Mouse (Mus musculus) liver, embryonic 14.5 days (tissue): ENCODE results near the gene Gm9903. TPM values are rescaled to one million over a fixed set of nuclear protein-coding genes. Genes with fewer than 3 reads are reported as not detected.

Experiments used
- ATAC-seq: fragments of 200-750 bp; cut with Nextera tagmentation; 2 replicates; pipeline ENCODE4 v1.8.0; 2017; ENCODE audit warnings: moderate number of reproducible peaks, mild to moderate bottlenecking, moderate library complexity; ENCODE audit not compliant: insufficient read depth
- DNase-seq, 3 experiments: peaks; one replicate each; pipeline ENCODE4 v3.0.0-alpha.2; 2012 to 2013; ENCODE audit warnings: low read depth in 3 of 3, low spot score in 3 of 3
- H3K27ac ChIP-seq: fragments of 300-500 bp; sonication (generic); 2 replicates; pipeline ENCODE4 v1.5.1; 2014; ENCODE audit warnings: moderate library complexity, mild to moderate bottlenecking, control low read depth, inconsistent platforms
- H3K27me3 ChIP-seq: fragments of 300-500 bp; sonication (generic); 2 replicates; pipeline ENCODE4 v1.6.1; 2014; ENCODE audit warnings: mild to moderate bottlenecking, low read length, moderate library complexity; ENCODE audit not compliant: control insufficient read depth, insufficient read depth
- H3K36me3 ChIP-seq: fragments of 300-500 bp; sonication (generic); replicated peaks from 2 replicates; pipeline ENCODE4 v1.6.1; 2014; ENCODE audit warnings: low read depth; ENCODE audit not compliant: control insufficient read depth, insufficient read depth
- H3K4me1 ChIP-seq, 2 experiments: fragments of 200-500 bp in 1 of 2; fragments of 300-500 bp in 1 of 2; sonication (generic) in 1 of 2; replicated peaks; 2 replicates each; pipeline ENCODE4 v1.6.1; 2012 to 2014; ENCODE audit warnings: antibody characterized with exemption in 1 of 2, inconsistent platforms in 1 of 2, low read length in 1 of 2; ENCODE audit not compliant: control insufficient read depth in 2 of 2, insufficient read depth in 2 of 2
- H3K4me2 ChIP-seq: fragments of 300-500 bp; sonication (generic); 2 replicates; pipeline ENCODE4 v1.6.1; 2014; ENCODE audit warnings: low read depth, mild to moderate bottlenecking, control low read depth, moderate library complexity
- H3K4me3 ChIP-seq, 2 experiments: fragments of 200-500 bp in 1 of 2; fragments of 300-500 bp in 1 of 2; sonication (generic) in 1 of 2; 2 replicates each; pipeline ENCODE4 v1.5.1; 2012 to 2014; ENCODE audit warnings: low read depth in 2 of 2, low read length in 2 of 2, mild to moderate bottlenecking in 2 of 2, control low read depth in 1 of 2, inconsistent platforms in 1 of 2, moderate library complexity in 1 of 2; ENCODE audit not compliant: insufficient read depth in 1 of 2
- H3K9ac ChIP-seq: fragments of 300-500 bp; sonication (generic); replicated peaks from 2 replicates; pipeline ENCODE4 v1.6.1; 2014; ENCODE audit warnings: mild to moderate bottlenecking, control low read depth, moderate library complexity
- H3K9me3 ChIP-seq: fragments of 300-500 bp; sonication (generic); 2 replicates; pipeline ENCODE4 v1.6.1; 2016; ENCODE audit warnings: low read length, mixed read lengths; ENCODE audit not compliant: control insufficient read depth
- CTCF ChIP-seq: IDR thresholded peaks from 2 replicates; pipeline ENCODE4 v1.5.1; 2016; ENCODE audit warnings: antibody characterized with exemption, low read depth, control low read depth
- EP300 ChIP-seq: IDR thresholded peaks from 2 replicates; pipeline ENCODE4 v1.6.1; 2016; ENCODE audit warnings: antibody characterized with exemption, low read depth
- WGBS: fragments of 180-500 bp; shearing (Covaris S2); extraction: QIAGEN DNeasy Blood & Tissue Kit; methylation state at CpG from one replicate; pipeline ENCODE4 v1.1.7; 2014; ENCODE audit not compliant: insufficient replicate concordance; 5-methylcytosine and 5-hydroxymethylcytosine counted together
- polyA plus RNA-seq, 2 experiments: library from polyadenylated mRNA; depleted of rRNA in 1 of 2; stranded (reverse) in 1 of 2; unstranded in 1 of 2; fragments of >200 nt; fragmentation: Nextera tagmentation in 1 of 2; extraction: Ambion mirVana in 1 of 2; gene quantifications; 2 replicates each; pipeline versions ENCODE4 v1.2.1 to v1.2.3; 2012 to 2014

Gene Gm9903
- polyA plus RNA-seq, 2 experiments: 0.18 TPM; not detected in 1

DNA sequence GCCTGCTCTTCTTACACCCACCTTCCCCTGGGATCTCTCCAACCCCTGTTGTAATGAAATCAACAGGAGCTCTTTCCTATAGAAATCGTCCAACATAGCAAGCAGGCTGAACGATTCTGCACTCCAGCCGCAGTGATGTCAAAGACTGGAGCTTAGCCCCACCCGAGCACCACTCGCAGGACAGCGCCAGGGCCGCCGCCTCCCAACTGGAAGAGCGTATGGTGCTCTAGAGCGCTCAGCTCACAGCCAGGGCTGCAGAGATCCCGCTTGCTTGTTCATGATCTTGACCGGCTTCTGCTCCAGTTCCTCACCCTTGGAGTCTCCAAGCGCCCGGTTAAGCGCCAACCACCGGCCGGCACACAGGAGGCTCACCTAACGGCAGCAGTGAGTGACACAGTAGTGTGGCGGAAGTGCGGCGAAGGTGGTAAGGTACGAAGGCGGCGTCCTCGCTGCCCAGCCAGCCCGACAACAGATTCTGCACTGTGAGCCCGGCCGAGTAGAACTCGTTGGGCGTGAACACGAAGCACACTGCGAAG, 27.6 kb downstream of the Gm9903 start:
- Histone ChIP-seq H3K9ac (peak overlapping the region; percentile 66), H3K27ac (peak overlapping the region; percentile 67), H3K36me3 (peaks cover 43% of the 10 kb centered on the region), H3K4me2 (peak overlapping the region; percentile 81), H3K4me3 (peak overlapping the region; percentile 73 to 89), H3K9me3 (no peaks in the 10 kb centered on the region), H3K4me1 (peaks cover 16 to 26% of the 10 kb centered on the region in 2 experiments), H3K27me3 (no peaks in the 10 kb centered on the region)
- ATAC-seq: peak; percentile 52
- under 1% methylated on average over 32 of the region's 32 CpGs for WGBS
- TF ChIP-seq CTCF: no peak
- no peak for TF ChIP-seq EP300
- peak in 2 of 3 experiments; percentile 49 to 54 for DNase-seq

DNA sequence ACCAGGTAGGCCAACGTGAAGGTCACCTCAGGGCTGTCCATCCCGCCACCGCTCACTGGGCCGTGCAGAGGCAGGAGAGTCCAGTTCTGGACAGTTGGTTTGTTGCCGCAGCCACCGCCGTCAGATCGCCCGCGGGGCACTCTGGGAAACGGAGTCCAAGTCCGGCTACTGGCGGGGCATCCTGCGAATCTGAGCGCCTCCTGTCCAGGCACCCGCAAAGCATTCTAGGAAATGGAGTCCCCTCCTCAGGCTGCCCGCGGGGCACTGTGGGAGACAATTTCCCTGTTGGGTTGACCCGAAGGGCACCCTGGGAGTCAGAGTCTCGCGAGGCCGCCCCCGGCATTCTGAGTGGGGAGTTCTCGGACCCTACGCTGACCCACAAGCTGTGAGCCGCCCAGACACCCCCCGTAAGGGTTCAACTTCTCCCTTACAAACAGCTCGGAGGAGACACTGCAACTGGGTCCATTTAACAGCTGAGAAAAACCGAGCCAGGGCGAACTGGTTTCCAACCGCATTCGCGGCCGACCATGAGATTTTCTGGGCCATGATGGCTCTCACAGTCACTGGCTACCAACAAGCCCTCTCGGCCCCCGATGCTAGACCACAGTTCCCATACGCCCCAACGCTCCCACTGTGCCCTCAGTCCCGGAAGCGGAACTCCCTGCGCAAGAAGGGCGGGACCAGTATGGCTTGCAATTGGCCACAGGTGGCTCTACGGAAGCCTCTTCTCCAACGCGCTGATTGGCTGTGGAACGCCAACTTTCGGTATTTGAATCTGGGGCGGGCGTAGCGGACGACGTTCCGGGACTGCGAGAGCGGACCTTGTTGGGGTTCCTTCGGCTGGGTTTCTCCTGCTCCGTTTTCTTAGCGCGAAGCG, 28.3 kb downstream of the Gm9903 start, which contains the start of the genes Tacc3 and Tmem129:
Tacc3 (plus strand) TSS at position 342 of the 877 bp plus-strand sequence.
Tmem129 (minus strand) TSS at position 630 of the 877 bp plus-strand sequence.
- peak within 1 kb of the TSS; percentile 96 for H3K4me2 ChIP-seq
- peak; percentile 92 for ATAC-seq
- peaks cover 50% of the 10 kb centered on the region for H3K36me3 ChIP-seq
- no peaks in the 10 kb centered on the region for H3K27me3 ChIP-seq
- no peak; the same call in 1 of the 2 replicates for TF ChIP-seq CTCF
- TF ChIP-seq EP300: peak; percentile 33; the same call in 1 of the 2 replicates
- peak; percentile 96 to 98 (median 97) for DNase-seq
- peak within 1 kb of the TSS; percentile 93 for H3K27ac ChIP-seq
- WGBS: under 1% methylated on average over 60 of the region's 60 CpGs
- no peaks in the 10 kb centered on the region for H3K9me3 ChIP-seq
- peak within 1 kb of the TSS; percentile 92 for H3K9ac ChIP-seq
- peaks cover 12 to 23% of the 10 kb centered on the region in 2 experiments for H3K4me1 ChIP-seq
- H3K4me3 ChIP-seq: peak within 1 kb of the TSS; percentile 73 to 93

DNA sequence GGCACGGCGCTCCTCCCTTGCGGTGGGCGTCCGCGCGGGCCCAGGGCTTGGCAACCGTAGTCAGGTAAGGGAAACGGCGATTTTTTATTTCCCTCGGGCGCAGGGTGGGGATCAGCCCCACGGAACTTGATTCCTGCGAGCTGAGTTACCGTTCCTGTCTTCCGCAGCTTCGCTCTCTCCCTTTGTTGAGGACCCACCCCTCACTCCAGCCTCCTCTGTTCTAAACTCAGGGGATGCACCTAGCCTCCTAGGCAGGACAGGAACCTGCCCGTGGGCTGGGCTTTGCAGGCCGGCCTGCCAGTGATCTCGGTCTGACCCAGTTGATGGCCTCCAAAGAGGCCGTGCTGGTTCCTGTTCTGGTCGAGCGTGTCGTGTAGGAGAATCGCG, 28.9 kb downstream of the Gm9903 start:
- TF ChIP-seq CTCF (no peak), EP300 (no peak)
- ATAC-seq: peak; percentile 1
- no peaks in the 10 kb centered on the region for H3K27me3 ChIP-seq
- H3K9ac ChIP-seq: peak overlapping the region; percentile 92
- H3K4me2 ChIP-seq: peak overlapping the region; percentile 96
- peak overlapping the region; percentile 52 for H3K27ac ChIP-seq
- no peaks in the 10 kb centered on the region for H3K9me3 ChIP-seq
- peaks cover 52% of the 10 kb centered on the region for H3K36me3 ChIP-seq
- DNase-seq: no peak
- H3K4me1 ChIP-seq: peaks cover 6 to 17% of the 10 kb centered on the region in 2 experiments
- 0% methylated on average over 26 of the region's 26 CpGs for WGBS
- peak overlapping the region; percentile 73 to 93 for H3K4me3 ChIP-seq

DNA sequence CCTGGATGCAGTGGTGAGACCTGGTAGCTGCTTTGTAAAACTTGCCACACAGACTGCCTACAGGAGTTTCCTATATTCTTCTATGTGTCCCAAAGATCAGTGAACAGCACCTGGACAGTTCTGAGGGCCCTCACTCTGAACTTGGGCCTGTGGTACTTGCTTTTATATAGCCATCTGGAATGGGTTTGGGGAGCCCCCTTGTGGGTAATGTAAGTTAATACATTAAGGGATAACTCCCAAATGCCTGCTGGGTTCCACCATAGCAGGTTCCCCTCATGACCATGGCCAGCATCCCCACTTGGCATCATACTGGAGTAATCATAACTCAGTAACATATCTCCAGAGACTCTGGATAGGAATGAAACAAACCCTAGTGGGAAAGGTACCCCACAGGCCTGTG, 38.5 kb downstream of the Gm9903 start:
- Histone ChIP-seq H3K4me1 (no peaks in the 10 kb centered on the region), H3K36me3 (peaks cover 96% of the 10 kb centered on the region), H3K9me3 (no peaks in the 10 kb centered on the region), H3K4me3 (no peak overlapping the region), H3K27me3 (no peaks in the 10 kb centered on the region), H3K4me2 (no peak overlapping the region), H3K27ac (no peak overlapping the region), H3K9ac (no peak overlapping the region)
- TF ChIP-seq EP300: no peak
- peak; percentile 52 for TF ChIP-seq CTCF
- ATAC-seq: no peak
- no peak for DNase-seq

DNA sequence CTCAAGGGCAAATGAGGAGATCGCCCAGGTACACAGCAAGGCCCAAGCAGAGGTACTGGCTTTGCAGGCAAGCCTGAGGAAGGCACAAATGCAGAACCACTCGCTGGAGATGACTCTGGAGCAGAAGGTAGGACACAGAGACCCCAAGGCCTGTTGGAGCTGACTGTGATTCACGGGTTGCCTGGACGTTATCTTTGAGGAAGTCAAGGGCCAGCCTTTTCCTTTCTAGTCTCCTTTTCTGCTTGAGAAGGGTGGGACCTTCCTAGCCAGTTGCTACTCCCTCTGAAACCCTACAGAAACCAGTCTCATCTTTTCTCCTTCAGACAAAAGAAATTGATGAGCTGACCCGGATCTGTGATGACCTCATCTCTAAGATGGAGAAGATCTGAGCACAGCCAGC, 41.9 kb downstream of the Gm9903 start:
- Histone ChIP-seq H3K4me2 (no peak overlapping the region), H3K27ac (no peak overlapping the region), H3K36me3 (peaks cover 68% of the 10 kb centered on the region), H3K4me3 (no peak overlapping the region), H3K4me1 (no peaks in the 10 kb centered on the region), H3K9ac (no peak overlapping the region), H3K9me3 (no peaks in the 10 kb centered on the region), H3K27me3 (no peaks in the 10 kb centered on the region)
- ATAC-seq: no peak
- TF ChIP-seq EP300 (no peak), CTCF (no peak)
- WGBS: 26% methylated on average over 5 of the region's 5 CpGs
- no peak for DNase-seq
